Mouse (Mus musculus): ENCODE results near the gene Tmem110. TPM values are rescaled to one million over a fixed set of nuclear protein-coding genes. Genes with fewer than 3 reads are reported as not detected.
A peak's percentile ranks its signal among the peaks of the same experiment; 100 is the strongest.

Tmem110 gene
- polyA plus RNA-seq, 1 experiment from 2014 or later, result 12.7 TPM

- H3K9ac ChIP-seq, result no peak overlapping the region
- WGBS, result 62% methylated on average over 9 of the region's 9 CpGs
Observed at GRCm38 (mm10) chr14:30879794-30880193, 54.4 kb downstream of the Tmem110 start.

GRCm38 (mm10) chr14:30880251-30880650, 54.9 kb downstream of the Tmem110 start:
- no peak overlapping the region for H3K27ac ChIP-seq
- no peak overlapping the region for H3K4me3 ChIP-seq
- H3K4me1 ChIP-seq (replicated peaks), result peaks cover 22% of the 10 kb centered on the region
- no peak overlapping the region for H3K4me2 ChIP-seq
- no peaks in the 10 kb centered on the region for H3K27me3 ChIP-seq
- no peaks in the 10 kb centered on the region for H3K9me3 ChIP-seq (replicated peaks)
- no peaks in the 10 kb centered on the region for H3K36me3 ChIP-seq
- no peak overlapping the region for H3K9ac ChIP-seq
- 73% methylated on average over 8 of the region's 8 CpGs for WGBS
- no peak for ATAC-seq (replicated peaks; ENCODE audit: insufficient number of reproducible peaks, insufficient read depth, low FRiP score, low read depth)

More at GRCm38 (mm10) chr14:30879794-30880193, 54.4 kb downstream of the Tmem110 start:
- no peaks in the 10 kb centered on the region for H3K9me3 ChIP-seq (replicated peaks)
- no peak overlapping the region for H3K4me2 ChIP-seq
- ATAC-seq (replicated peaks; ENCODE audit: insufficient number of reproducible peaks, insufficient read depth, low FRiP score, low read depth), result 0 out of 2 replicates have a peak, but pooled peaks have one; percentile 10
- H3K4me1 ChIP-seq (replicated peaks), result peaks cover 22% of the 10 kb centered on the region
- H3K4me3 ChIP-seq, result no peak overlapping the region
- H3K36me3 ChIP-seq, result no peaks in the 10 kb centered on the region
- H3K27ac ChIP-seq, result peak overlapping the region; percentile 76; the same call in 1 of the 2 replicates
- no peaks in the 10 kb centered on the region for H3K27me3 ChIP-seq

DNA sequence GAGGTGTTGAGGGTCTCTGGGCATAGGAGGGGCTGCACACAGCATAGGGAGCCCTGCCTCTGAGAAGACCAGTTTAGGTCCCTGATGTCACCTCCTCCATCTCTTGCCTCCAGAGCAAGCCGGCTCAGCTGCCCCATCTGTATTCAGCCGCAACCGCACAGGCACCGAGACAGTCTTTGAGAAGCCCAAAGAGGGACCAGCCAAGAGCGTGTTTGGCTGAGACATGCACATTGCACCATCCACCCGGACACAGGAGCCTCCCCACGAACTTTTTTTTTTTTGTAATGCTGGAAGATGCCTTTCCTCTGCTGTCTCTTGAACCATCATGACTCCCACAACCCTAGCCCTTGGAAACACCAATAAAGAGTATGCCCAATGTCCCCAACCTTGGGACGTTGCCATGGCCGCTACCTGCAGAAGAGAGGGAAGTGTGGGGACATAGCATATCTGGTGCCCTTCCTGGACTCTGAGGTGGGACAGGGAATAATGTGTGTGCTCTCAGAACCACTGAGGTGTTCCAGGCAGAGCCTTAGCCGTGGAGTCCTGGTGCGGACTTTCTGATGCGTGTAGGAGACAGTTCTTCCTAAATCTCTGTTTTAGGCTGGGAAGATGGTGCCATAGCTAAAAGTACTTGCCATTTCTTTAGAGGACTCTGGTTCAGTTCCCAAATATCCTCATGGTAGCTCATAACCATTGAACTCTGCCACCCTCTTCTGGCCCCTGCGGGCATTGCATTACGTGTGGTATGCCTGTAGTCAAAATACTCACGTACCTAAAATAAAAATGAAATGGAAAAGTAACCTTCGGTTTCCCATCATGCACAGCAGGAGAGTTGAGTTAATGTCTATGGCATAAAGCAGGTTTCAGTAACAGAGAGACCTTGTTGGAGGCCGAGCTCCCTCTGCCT, 55.7 kb downstream of the Tmem110 start:
- no peak overlapping the region for H3K4me3 ChIP-seq
- no peak for ATAC-seq (replicated peaks; ENCODE audit: insufficient number of reproducible peaks, insufficient read depth, low FRiP score, low read depth)
- H3K4me1 ChIP-seq (replicated peaks), result peaks cover 20% of the 10 kb centered on the region
- no peaks in the 10 kb centered on the region for H3K36me3 ChIP-seq
- H3K9me3 ChIP-seq (replicated peaks), result no peaks in the 10 kb centered on the region
- H3K4me2 ChIP-seq, result no peak overlapping the region
- no peak overlapping the region for H3K27ac ChIP-seq
- 76% methylated on average over 17 of the region's 17 CpGs for WGBS
- H3K27me3 ChIP-seq, result no peaks in the 10 kb centered on the region
- no peak overlapping the region for H3K9ac ChIP-seq

DNA sequence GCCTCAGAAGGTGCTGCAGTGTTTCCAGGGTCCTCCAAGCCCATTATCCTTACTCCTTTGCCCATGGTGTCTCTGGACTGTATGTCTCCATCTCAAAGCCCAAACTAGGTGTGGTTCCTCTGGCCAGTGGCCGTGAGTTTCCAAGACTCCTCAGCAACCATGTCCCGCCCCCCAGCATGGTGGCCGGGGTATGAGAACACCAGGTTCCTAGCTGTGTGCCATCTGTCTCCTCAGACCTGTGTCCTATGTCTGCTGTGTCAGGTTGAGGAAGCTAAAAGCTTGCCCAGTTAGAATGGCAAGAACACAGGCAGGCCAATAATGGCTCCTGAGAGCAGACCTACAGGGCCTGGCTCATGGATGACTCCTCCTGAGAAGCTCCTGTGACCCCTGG, 56.3 kb downstream of the Tmem110 start:
- Histone ChIP-seq H3K9me3 (replicated peaks) (no peaks in the 10 kb centered on the region), H3K4me1 (replicated peaks) (peaks cover 20% of the 10 kb centered on the region), H3K27me3 (no peaks in the 10 kb centered on the region), H3K4me2 (no peak overlapping the region), H3K9ac (no peak overlapping the region), H3K4me3 (no peak overlapping the region), H3K27ac (no peak overlapping the region), H3K36me3 (no peaks in the 10 kb centered on the region)
- WGBS, result 92% methylated on average over 3 of the region's 3 CpGs
- ATAC-seq (replicated peaks; ENCODE audit: insufficient number of reproducible peaks, insufficient read depth, low FRiP score, low read depth), result no peak

DNA sequence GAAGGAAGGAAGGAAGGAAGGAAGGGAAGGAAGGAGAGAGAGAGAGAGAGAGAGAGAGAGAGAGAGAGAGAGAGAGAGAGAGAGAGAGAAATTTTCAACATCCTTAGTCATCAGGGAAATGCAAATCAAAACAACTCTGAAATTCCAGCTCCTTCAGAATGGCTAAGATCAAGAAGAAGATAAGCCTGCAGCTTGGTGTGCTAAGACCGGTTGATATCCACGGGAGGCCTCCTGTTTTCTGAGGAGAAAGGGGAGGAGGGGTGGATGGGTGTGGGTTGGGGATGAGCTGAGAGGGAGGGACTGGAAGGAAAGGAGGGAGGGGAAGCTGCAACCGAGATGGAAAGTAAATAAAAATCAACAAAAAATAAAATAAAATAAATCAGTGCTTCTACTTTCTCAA, 59.9 kb downstream of the Tmem110 start:
- Histone ChIP-seq H3K27me3 (no peaks in the 10 kb centered on the region), H3K9me3 (replicated peaks) (no peaks in the 10 kb centered on the region), H3K36me3 (no peaks in the 10 kb centered on the region), H3K27ac (no peak overlapping the region), H3K4me1 (replicated peaks) (peaks cover 8% of the 10 kb centered on the region), H3K4me2 (no peak overlapping the region), H3K4me3 (no peak overlapping the region), H3K9ac (no peak overlapping the region)
- no peak for ATAC-seq (replicated peaks; ENCODE audit: insufficient number of reproducible peaks, insufficient read depth, low FRiP score, low read depth)
- 13% methylated on average over 3 of the region's 3 CpGs for WGBS

DNA sequence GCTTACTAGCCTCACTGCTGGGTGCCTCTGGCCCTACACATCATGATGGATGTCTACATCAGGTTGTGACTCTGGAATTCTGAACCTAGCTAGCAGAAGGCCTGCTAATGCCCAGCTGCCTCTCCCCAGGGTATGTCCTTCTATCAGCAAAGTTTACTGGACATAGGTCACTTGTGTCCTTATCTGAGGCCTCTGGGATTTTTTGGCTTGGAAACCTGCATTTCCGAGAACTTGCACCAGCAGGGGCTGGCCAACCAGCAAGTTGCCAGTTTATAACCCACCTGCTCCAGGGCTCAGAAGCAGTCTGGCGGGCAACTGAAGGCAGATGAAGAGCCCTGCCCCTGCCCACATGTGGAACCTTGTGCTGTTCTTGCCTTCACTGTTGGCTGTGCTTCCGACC, 60.8 kb downstream of the Tmem110 start, which contains the start of gene Itih4:
TSS of gene Itih4 (plus strand) at position 273 of the 400 bp plus-strand sequence.
- no peak within 1 kb of the TSS for H3K9ac ChIP-seq
- peaks cover 8% of the 10 kb centered on the region for H3K4me1 ChIP-seq (replicated peaks)
- 63% methylated on average over 3 of the region's 3 CpGs for WGBS
- no peak within 1 kb of the TSS for H3K4me3 ChIP-seq
- no peaks in the 10 kb centered on the region for H3K27me3 ChIP-seq
- H3K4me2 ChIP-seq, result no peak within 1 kb of the TSS
- ATAC-seq (replicated peaks; ENCODE audit: insufficient number of reproducible peaks, insufficient read depth, low FRiP score, low read depth), result no peak
- no peak within 1 kb of the TSS for H3K27ac ChIP-seq
- H3K36me3 ChIP-seq, result no peaks in the 10 kb centered on the region
- H3K9me3 ChIP-seq (replicated peaks), result no peaks in the 10 kb centered on the region

DNA sequence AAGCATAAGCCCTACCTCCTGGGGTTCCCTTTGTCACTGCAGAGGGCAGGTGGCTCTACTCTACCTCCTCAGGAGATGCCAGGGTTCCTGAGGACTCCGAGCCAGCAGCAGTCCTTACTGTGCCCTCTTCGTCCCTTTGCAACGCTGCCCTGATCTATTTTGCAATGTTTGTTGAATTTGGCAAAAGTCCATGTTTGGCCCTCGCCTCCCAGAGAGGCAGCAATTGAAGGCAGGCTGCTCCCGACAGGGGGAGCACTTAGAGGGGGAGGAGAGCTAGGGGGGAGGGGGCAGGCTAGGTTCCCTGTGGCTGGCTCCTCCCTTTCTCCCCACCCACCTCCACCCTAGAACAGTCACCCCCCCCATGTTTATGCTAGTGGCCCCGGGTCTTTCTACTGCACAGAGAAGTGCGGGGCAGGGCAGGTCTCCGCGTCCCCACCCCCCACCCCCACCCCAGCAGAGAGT, 62.9 kb downstream of the Tmem110 start:
- WGBS, result 9% methylated on average over 9 of the region's 9 CpGs
- no peak for ATAC-seq (replicated peaks; ENCODE audit: insufficient number of reproducible peaks, insufficient read depth, low FRiP score, low read depth)
- no peak overlapping the region for H3K27ac ChIP-seq

GRCm38 (mm10) chr14:30899972-30900371, 74.6 kb downstream of the Tmem110 start:
- Histone ChIP-seq H3K9ac (no peak overlapping the region), H3K4me2 (no peak overlapping the region), H3K4me1 (replicated peaks) (no peaks in the 10 kb centered on the region), H3K4me3 (no peak overlapping the region), H3K27me3 (no peaks in the 10 kb centered on the region), H3K9me3 (replicated peaks) (no peaks in the 10 kb centered on the region), H3K27ac (no peak overlapping the region), H3K36me3 (no peaks in the 10 kb centered on the region)
- ATAC-seq (replicated peaks; ENCODE audit: insufficient number of reproducible peaks, insufficient read depth, low FRiP score, low read depth), result no peak
- WGBS, result 61% methylated on average over 3 of the region's 3 CpGs

More for the DNA sequence above, 62.9 kb downstream of the Tmem110 start:
- Histone ChIP-seq H3K4me1 (replicated peaks) (peaks cover 8% of the 10 kb centered on the region), H3K4me2 (peak overlapping the region; percentile 36; the same call in 1 of the 2 replicates), H3K4me3 (no peak overlapping the region), H3K9ac (no peak overlapping the region), H3K27me3 (no peaks in the 10 kb centered on the region), H3K9me3 (replicated peaks) (no peaks in the 10 kb centered on the region), H3K36me3 (no peaks in the 10 kb centered on the region)

DNA sequence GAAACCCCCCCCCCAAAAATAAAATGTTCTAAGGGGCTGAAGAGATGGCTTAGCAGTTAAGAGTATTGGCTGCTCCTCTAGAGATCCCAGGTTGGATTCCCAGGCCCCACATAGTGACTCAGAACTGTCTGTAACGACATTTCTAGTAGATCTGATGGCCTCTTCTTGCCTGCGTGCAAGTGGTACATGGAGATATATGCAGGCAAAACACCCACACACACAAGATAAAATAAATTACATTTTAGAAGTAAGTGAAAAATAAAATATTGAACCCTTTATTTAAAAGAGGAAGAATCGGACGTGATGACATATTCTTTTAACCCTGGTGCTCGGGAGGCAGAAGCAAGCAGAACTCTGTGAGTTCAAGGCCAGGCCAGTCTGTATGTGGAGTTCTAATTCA, 77.2 kb downstream of the Tmem110 start:
- Histone ChIP-seq H3K9ac (no peak overlapping the region), H3K9me3 (replicated peaks) (no peaks in the 10 kb centered on the region), H3K27ac (no peak overlapping the region), H3K36me3 (no peaks in the 10 kb centered on the region), H3K27me3 (no peaks in the 10 kb centered on the region), H3K4me2 (no peak overlapping the region), H3K4me3 (no peak overlapping the region), H3K4me1 (replicated peaks) (no peaks in the 10 kb centered on the region)
- ATAC-seq (replicated peaks; ENCODE audit: insufficient number of reproducible peaks, insufficient read depth, low FRiP score, low read depth), result no peak
- WGBS, result 76% methylated on average over 5 of the region's 5 CpGs

GRCm38 (mm10) chr14:30903036-30903435, 77.6 kb downstream of the Tmem110 start:
- H3K36me3 ChIP-seq, result no peaks in the 10 kb centered on the region
- no peaks in the 10 kb centered on the region for H3K4me1 ChIP-seq (replicated peaks)
- H3K27me3 ChIP-seq, result no peaks in the 10 kb centered on the region
- H3K4me2 ChIP-seq, result no peak overlapping the region
- no peak overlapping the region for H3K27ac ChIP-seq
- WGBS, result 61% methylated on average over 3 of the region's 3 CpGs
- H3K9ac ChIP-seq, result no peak overlapping the region
- ATAC-seq (replicated peaks; ENCODE audit: insufficient number of reproducible peaks, insufficient read depth, low FRiP score, low read depth), result no peak
- no peak overlapping the region for H3K4me3 ChIP-seq
- no peaks in the 10 kb centered on the region for H3K9me3 ChIP-seq (replicated peaks)

DNA sequence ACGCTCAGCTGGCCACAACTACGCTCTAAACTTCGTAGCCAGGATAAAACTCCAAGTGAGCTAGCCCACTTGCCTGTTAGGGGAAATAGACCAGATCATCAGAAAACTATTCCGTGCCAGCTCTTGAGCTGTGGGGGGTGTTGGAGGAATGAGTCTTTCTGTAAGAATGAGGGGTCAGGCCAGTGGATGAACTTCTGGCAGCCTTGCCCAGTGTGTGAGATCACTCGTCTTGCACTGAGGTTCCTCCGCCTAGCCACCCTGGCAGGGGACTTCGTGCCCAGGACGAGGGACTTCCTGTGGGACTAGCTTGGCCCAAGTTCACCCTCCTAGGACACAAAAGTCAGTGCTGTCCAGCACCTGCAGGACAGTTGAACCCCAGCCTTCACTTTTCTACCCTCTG, 78.9 kb downstream of the Tmem110 start:
- Histone ChIP-seq H3K27me3 (no peaks in the 10 kb centered on the region), H3K36me3 (no peaks in the 10 kb centered on the region), H3K4me1 (replicated peaks) (no peaks in the 10 kb centered on the region), H3K9me3 (replicated peaks) (no peaks in the 10 kb centered on the region), H3K27ac (no peak overlapping the region), H3K9ac (no peak overlapping the region), H3K4me3 (no peak overlapping the region), H3K4me2 (no peak overlapping the region)
- no peak for ATAC-seq (replicated peaks; ENCODE audit: insufficient number of reproducible peaks, insufficient read depth, low FRiP score, low read depth)
- WGBS, result 75% methylated on average over 8 of the region's 8 CpGs

DNA sequence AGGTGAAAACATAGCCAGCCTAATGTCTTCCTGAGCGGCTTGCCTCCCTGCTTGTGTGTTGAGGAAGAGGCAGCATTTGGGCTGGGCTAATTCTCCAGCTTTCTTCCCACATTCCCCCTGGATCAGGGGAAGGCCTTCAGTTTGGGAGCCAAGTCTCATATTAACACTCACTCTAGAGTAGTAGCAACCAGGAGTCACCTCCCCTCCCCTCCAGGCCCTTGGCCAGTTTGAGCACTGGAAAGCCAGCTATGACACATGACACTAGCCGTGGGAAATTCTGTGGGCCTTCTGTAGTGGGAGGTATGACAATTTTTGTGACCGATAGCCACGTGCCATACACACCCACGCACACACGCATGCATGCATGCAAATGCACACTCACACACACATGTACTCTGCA, 80.6 kb downstream of the Tmem110 start:
- no peak for ATAC-seq (replicated peaks; ENCODE audit: insufficient number of reproducible peaks, insufficient read depth, low FRiP score, low read depth)
- no peak overlapping the region for H3K4me3 ChIP-seq
- H3K27ac ChIP-seq, result no peak overlapping the region
- no peaks in the 10 kb centered on the region for H3K36me3 ChIP-seq
- WGBS, result 77% methylated on average over 6 of the region's 6 CpGs
- no peak overlapping the region for H3K4me2 ChIP-seq
- no peaks in the 10 kb centered on the region for H3K27me3 ChIP-seq
- no peaks in the 10 kb centered on the region for H3K9me3 ChIP-seq (replicated peaks)
- no peaks in the 10 kb centered on the region for H3K4me1 ChIP-seq (replicated peaks)
- H3K9ac ChIP-seq, result no peak overlapping the region

Measured in heart, embryonic 15.5 days (tissue).